Mouse (Mus musculus): ENCODE results near the gene Psmb4.

DNA sequence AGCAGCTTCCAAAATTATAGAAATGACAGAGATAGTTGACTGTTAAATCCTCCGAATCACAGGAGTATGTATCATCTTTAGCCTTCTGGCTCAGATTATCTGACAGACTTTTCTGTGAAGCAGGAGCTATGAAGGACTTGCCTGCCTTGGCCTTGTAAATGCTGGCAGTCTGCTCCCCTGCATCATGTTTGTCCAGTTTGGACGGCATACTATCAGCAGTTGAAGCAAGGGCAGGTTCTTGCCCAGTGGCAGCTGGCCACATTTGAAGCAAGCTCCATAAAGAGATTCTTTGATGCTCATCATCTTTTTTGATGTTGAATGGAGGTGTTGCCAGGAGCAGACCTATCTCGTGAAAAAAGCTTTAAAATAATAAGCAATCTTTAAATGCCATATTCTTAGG lies 7.3 kb upstream of the Psmb4 start:
- TF ChIP-seq CTCF (conservative IDR thresholded peaks at IDR 0.05; ENCODE audit: insufficient read depth, insufficient read length, low read depth, low read length) (no peak), POLR2A (IDR thresholded peaks at IDR 0.05; ENCODE audit: low read depth, low read length) (no peak)
